Mouse (Mus musculus): ENCODE results near the gene Catsperd. TPM values are rescaled to one million over a fixed set of nuclear protein-coding genes. Genes with fewer than 3 reads are reported as not detected.
A peak's percentile ranks its signal among the peaks of the same experiment; 100 is the strongest.

Catsperd gene
- polyA plus RNA-seq, 1 experiment from 2014 or later: 0.42 TPM

DNA sequence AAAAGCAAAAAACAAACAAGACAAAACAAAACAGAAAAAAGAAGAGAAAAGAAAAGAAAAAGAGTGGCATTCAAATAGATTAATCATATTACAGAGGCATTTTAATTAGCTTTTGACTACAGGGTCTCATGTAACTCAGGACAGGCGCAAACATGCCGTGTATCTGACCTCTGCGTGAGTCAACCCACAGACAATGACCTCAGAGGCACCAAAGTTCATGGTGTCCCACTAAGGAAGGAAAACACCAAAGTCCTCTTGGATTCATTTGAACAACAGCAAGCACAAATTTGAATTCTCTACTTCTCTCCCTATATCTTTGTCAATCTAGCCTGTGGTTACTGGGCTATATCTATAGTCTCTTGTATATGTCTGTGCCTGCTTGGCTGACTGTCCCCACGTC, 15.3 kb downstream of the Catsperd start:
- no peak overlapping the region for H3K27ac ChIP-seq
- ATAC-seq (ENCODE audit: low FRiP score): no peak
- 87% methylated on average over 4 of the region's 4 CpGs for WGBS

DNA sequence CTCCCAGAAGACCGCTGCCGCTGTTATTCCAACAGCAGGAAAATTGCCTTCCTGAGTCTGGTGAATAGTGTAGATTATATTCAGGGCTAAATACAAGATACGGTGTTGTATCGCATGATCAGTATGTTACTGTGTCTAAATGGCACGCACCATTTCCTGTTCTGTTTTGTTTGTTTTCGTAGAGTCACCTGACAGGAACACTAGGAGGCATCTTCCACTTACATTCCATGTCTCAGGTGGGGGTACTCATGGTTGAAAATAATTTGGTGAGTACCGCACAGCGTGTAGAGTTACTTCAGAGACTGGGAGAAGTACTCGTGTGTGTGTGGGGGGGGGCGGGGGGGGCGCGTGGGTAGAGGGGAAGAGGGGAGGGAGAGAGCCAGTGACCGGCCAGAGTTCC, 19.6 kb downstream of the Catsperd start:
- H3K4me3 ChIP-seq (replicated peaks): no peak overlapping the region
- no peak overlapping the region for H3K9ac ChIP-seq
- 0 out of 2 replicates have a peak, but pooled peaks cover 5% of the 10 kb centered on the region for H3K27me3 ChIP-seq
- 80% methylated on average over 10 of the region's 13 CpGs for WGBS
- no peak overlapping the region for H3K27ac ChIP-seq
- no peaks in the 10 kb centered on the region for H3K4me1 ChIP-seq
- H3K36me3 ChIP-seq (replicated peaks): no peaks in the 10 kb centered on the region
- ATAC-seq (ENCODE audit: low FRiP score): no peak
- H3K9me3 ChIP-seq: no peaks in the 10 kb centered on the region
- no peak overlapping the region for H3K4me2 ChIP-seq

More for the DNA sequence above, 15.3 kb downstream of the Catsperd start:
- no peaks in the 10 kb centered on the region for H3K4me1 ChIP-seq
- no peaks in the 10 kb centered on the region for H3K36me3 ChIP-seq (replicated peaks)
- H3K9me3 ChIP-seq: no peaks in the 10 kb centered on the region
- H3K4me2 ChIP-seq: no peak overlapping the region
- H3K4me3 ChIP-seq (replicated peaks): no peak overlapping the region
- H3K9ac ChIP-seq: no peak overlapping the region
- no peaks in the 10 kb centered on the region for H3K27me3 ChIP-seq

DNA sequence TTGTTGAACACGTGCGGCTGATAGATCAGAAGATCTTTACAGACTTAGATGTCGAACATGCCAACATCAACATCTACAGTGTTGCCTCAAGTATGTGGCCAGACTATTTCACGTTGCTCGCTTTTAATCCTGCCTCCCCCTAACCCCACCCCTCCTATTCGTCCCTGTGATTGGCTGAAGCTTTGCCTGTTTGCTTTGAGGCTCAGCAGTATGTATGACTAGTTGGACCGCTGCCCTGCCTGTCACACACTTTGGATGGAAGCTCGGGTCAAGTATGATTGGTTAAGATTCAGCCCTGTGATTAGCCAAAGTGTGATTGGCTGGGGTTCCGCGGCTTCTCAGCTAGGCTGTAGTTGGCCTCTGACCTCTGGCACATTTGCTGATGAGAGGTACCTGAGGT, 23.9 kb downstream of the Catsperd start:
- H3K4me2 ChIP-seq: no peak overlapping the region
- peaks cover 5% of the 10 kb centered on the region; the same call in 1 of the 2 replicates for H3K27me3 ChIP-seq
- H3K36me3 ChIP-seq (replicated peaks): no peaks in the 10 kb centered on the region
- H3K27ac ChIP-seq: no peak overlapping the region
- no peaks in the 10 kb centered on the region for H3K4me1 ChIP-seq
- WGBS: 41% methylated on average over 10 of the region's 10 CpGs
- H3K9me3 ChIP-seq: no peaks in the 10 kb centered on the region
- H3K9ac ChIP-seq: no peak overlapping the region
- ATAC-seq (ENCODE audit: low FRiP score): no peak
- H3K4me3 ChIP-seq (replicated peaks): no peak overlapping the region

DNA sequence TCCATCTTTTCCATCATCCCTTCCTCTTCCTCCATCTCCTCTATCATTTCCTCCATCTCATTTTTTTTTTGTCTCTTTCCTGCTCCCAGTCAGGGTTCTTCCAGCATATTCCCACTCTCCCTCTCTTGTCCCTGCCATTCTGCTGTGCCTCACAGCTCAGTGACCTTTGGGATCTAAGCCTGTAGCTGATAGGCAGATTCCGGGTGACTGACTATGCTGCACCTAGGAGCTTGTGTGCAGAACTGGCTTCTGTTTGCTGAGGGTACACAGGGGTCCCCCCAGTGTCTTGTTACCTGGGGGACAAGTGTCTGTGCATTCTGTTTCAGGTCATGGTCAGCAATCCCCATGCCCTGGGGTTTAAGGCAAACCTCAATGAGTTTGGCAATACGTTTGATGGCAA, 26.8 kb downstream of the Catsperd start:
- Histone ChIP-seq H3K9me3 (no peaks in the 10 kb centered on the region), H3K4me2 (no peak overlapping the region), H3K4me3 (replicated peaks) (no peak overlapping the region), H3K27me3 (no peaks in the 10 kb centered on the region; the same call in 1 of the 2 replicates), H3K9ac (no peak overlapping the region), H3K36me3 (replicated peaks) (no peaks in the 10 kb centered on the region), H3K27ac (no peak overlapping the region), H3K4me1 (no peaks in the 10 kb centered on the region)
- 75% methylated on average over 2 of the region's 2 CpGs for WGBS
- no peak for ATAC-seq (ENCODE audit: low FRiP score)

DNA sequence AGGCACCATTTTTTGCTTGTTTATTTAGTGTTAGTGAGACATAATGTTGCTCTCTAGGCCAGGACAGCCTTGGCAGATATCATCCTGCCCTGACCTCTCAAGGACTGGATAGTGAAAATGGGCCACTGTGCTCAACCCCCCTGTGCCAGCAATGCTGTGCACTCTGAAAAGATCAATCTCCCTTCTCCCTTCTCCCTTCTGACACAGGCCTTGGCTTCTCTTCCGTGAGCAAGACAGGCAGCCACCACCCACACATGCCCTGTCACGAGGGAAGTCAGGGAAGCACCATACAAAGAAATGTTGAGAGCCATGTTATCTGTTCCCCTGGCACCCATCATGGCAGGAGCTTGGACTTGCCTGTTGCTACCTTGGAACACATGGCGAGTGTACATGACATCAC, 27.4 kb downstream of the Catsperd start:
- Histone ChIP-seq H3K36me3 (replicated peaks) (no peaks in the 10 kb centered on the region), H3K4me3 (replicated peaks) (no peak overlapping the region), H3K9ac (no peak overlapping the region), H3K4me1 (no peaks in the 10 kb centered on the region), H3K27me3 (no peaks in the 10 kb centered on the region; the same call in 1 of the 2 replicates), H3K4me2 (no peak overlapping the region), H3K9me3 (no peaks in the 10 kb centered on the region), H3K27ac (no peak overlapping the region)
- ATAC-seq (ENCODE audit: low FRiP score): no peak
- WGBS: 81% methylated on average over 3 of the region's 3 CpGs

DNA sequence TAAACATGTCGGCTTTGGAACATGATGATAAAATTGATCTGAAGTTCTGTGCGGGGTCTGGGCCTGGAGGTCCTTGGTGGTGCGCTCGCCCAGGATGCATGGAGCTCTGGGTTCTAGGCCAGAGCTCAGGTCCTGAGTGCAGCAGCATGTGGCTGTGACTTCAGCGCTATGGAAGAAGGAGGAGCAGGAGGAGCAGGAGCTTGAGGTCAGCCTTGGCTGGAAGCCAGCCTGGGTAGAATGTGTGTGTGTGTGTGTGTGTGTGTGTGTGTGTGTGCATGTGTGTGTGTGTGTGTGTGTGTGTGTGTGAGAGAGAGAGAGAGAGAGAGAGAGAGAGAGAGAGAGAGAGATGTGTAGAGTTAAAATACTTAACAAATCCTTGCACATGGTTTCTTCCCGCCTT, 28.2 kb downstream of the Catsperd start:
- WGBS: 87% methylated on average over 6 of the region's 6 CpGs
- no peak for ATAC-seq (ENCODE audit: low FRiP score)
- H3K4me2 ChIP-seq: no peak overlapping the region
- no peaks in the 10 kb centered on the region for H3K4me1 ChIP-seq
- no peak overlapping the region for H3K9ac ChIP-seq
- no peak overlapping the region for H3K27ac ChIP-seq
- no peak overlapping the region for H3K4me3 ChIP-seq (replicated peaks)
- H3K9me3 ChIP-seq: no peaks in the 10 kb centered on the region
- H3K36me3 ChIP-seq (replicated peaks): no peaks in the 10 kb centered on the region
- H3K27me3 ChIP-seq: no peaks in the 10 kb centered on the region; the same call in 1 of the 2 replicates

DNA sequence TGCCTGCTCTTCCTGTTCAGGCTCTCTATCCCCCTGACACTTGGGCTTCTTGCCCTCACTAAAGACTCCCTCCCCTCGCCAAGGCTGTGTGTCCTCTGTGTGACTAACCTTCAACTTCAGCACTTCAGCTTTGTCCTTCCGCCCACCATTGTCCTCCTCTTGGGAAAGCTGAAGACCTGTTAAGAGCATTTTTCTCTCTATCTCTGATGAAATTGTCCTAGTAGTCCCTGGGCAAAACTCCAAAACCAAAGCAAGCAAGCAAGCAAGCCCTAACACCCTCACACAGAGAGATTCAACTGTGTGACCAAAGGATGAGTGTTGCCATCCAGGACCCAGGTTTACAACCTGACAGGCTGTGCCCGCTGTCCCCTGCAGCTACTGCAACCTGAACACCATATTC, 35.7 kb downstream of the Catsperd start:
- Histone ChIP-seq H3K9ac (peak overlapping the region; percentile 25; the same call in 1 of the 2 replicates), H3K4me1 (peaks cover 14% of the 10 kb centered on the region), H3K27me3 (peaks cover 14% of the 10 kb centered on the region), H3K9me3 (no peaks in the 10 kb centered on the region), H3K27ac (0 out of 2 replicates have a peak overlapping the region, but pooled peaks have one; percentile 13), H3K36me3 (replicated peaks) (no peaks in the 10 kb centered on the region), H3K4me3 (replicated peaks) (no peak overlapping the region), H3K4me2 (peak overlapping the region; percentile 21; the same call in 1 of the 2 replicates)
- WGBS: 64% methylated on average over 3 of the region's 3 CpGs
- no peak for ATAC-seq (ENCODE audit: low FRiP score)

DNA sequence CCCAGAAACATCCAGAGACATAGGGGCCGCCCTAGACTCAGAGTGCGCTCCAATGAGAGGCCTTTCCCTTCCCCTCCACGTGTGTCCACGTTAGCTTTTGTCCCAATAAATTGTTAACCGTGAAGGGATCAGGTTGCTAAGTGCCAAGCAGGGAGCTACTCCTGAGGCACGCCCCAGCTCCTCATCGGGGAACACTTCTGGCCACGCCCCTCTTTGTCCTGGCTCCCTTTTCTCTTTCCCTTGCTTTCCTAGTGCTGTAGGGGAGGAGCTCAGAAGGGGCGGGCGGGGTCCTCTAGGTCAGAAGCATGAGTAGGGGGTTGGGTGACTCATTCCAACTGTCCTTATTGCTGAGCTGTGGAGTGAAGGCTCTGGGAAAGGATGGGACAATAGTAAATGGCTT, 36.4 kb downstream of the Catsperd start:
- no peaks in the 10 kb centered on the region for H3K9me3 ChIP-seq
- WGBS: under 1% methylated on average over 10 of the region's 10 CpGs
- peaks cover 14% of the 10 kb centered on the region for H3K27me3 ChIP-seq
- H3K9ac ChIP-seq: peak overlapping the region; percentile 25; the same call in 1 of the 2 replicates
- H3K4me2 ChIP-seq: peak overlapping the region; percentile 21
- H3K27ac ChIP-seq: 0 out of 2 replicates have a peak overlapping the region, but pooled peaks have one; percentile 13
- peak; percentile 19; the same call in 1 of the 2 replicates for ATAC-seq (ENCODE audit: low FRiP score)
- H3K36me3 ChIP-seq (replicated peaks): no peaks in the 10 kb centered on the region
- no peak overlapping the region for H3K4me3 ChIP-seq (replicated peaks)
- peaks cover 15% of the 10 kb centered on the region for H3K4me1 ChIP-seq

DNA sequence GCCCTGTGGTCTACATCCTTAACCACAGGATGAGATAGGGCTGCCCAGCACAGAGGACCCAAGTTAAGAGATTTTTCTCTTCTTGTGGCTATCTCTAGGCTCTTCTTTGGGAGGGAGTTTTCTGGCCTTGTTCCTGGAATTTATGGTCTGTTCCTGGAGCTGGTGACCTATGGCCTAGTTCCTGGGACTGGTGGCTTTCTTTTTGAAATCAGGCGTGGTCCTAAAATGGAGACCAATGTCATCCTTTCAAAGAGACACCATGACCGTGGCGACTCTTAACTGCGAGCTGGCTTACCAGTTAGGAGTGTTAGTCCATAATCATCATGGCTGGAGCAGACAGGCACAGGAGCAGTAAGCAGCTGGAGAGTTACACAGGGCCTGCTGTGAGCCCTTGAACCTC, 38.4 kb downstream of the Catsperd start:
- peaks cover 15% of the 10 kb centered on the region for H3K4me1 ChIP-seq
- 94% methylated on average over 4 of the region's 4 CpGs for WGBS
- ATAC-seq (ENCODE audit: low FRiP score): no peak
- H3K27me3 ChIP-seq: peaks cover 14% of the 10 kb centered on the region
- no peak overlapping the region for H3K27ac ChIP-seq
- no peak overlapping the region for H3K9ac ChIP-seq
- no peaks in the 10 kb centered on the region for H3K36me3 ChIP-seq (replicated peaks)
- H3K4me3 ChIP-seq (replicated peaks): no peak overlapping the region
- no peaks in the 10 kb centered on the region for H3K9me3 ChIP-seq
- no peak overlapping the region for H3K4me2 ChIP-seq

DNA sequence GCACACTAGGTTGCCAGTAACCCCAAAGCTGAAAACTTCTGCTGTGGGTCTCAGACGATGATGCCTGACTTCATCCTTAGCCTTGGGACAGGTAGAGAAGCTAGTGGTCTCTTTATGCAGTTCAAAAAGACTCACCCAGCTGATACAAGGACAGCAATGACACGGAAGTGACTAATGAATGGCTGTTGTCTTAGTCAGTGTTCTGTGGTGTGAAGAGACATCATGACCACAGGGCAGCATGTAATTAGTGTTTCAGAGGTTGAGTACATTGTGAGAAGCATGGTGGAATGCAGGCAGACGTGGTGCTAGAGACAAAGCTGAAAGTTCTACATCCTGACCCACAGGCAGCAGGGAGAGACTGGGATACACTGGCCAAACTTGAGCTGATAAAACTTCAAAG, 39.6 kb downstream of the Catsperd start:
- H3K4me3 ChIP-seq (replicated peaks): no peak overlapping the region
- H3K4me2 ChIP-seq: no peak overlapping the region
- H3K36me3 ChIP-seq (replicated peaks): no peaks in the 10 kb centered on the region
- no peak for ATAC-seq (ENCODE audit: low FRiP score)
- H3K27me3 ChIP-seq: peaks cover 14% of the 10 kb centered on the region
- no peak overlapping the region for H3K27ac ChIP-seq
- H3K9ac ChIP-seq: no peak overlapping the region
- no peaks in the 10 kb centered on the region for H3K9me3 ChIP-seq
- WGBS: 71% methylated on average over 3 of the region's 3 CpGs
- H3K4me1 ChIP-seq: peaks cover 18% of the 10 kb centered on the region

DNA sequence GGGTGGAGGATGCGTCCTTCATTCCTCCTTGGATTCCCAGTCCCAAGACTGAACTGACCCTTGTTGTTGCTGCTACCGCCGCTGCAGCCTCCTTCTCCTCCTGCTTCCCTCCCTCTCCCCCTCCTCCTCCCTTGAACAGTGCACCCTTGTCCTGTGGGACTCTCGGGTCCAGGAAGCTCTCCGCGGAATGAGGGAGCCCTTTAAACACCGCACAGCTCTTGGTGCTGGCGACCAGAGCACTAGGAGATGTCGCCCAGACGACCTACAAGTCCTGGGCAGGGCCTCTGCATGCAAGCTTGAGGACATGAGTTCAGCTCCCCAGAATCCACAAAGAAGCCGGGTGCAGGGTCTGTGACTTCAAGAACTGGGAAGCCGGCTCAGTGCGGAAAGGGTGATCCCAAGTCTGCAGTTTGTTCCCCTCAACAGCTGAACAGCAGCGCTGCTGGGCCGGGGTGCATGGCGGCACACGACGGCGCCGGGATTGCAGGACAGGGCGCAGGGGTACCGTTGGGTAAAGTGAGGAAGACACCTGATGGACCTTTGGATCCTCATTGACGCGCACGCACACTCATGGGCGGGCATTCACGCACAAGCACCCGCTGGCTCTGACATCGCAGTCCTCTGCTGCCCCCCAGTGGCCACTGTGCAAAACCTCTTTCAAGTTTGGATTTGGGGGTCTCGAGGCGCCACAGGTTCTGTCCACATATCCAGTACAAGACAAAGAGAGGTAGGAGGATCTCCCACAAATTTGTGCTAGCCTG, 40.6 kb downstream of the Catsperd start:
- H3K4me1 ChIP-seq: peaks cover 19% of the 10 kb centered on the region
- WGBS: 5% methylated on average over 31 of the region's 31 CpGs
- ATAC-seq (ENCODE audit: low FRiP score): no peak
- no peak overlapping the region for H3K27ac ChIP-seq
- peak overlapping the region; percentile 41 for H3K4me3 ChIP-seq (replicated peaks)
- H3K36me3 ChIP-seq (replicated peaks): no peaks in the 10 kb centered on the region
- H3K27me3 ChIP-seq: peaks cover 14% of the 10 kb centered on the region
- no peaks in the 10 kb centered on the region for H3K9me3 ChIP-seq
- peak overlapping the region; percentile 84 for H3K4me2 ChIP-seq
- peak overlapping the region; percentile 59 for H3K9ac ChIP-seq

DNA sequence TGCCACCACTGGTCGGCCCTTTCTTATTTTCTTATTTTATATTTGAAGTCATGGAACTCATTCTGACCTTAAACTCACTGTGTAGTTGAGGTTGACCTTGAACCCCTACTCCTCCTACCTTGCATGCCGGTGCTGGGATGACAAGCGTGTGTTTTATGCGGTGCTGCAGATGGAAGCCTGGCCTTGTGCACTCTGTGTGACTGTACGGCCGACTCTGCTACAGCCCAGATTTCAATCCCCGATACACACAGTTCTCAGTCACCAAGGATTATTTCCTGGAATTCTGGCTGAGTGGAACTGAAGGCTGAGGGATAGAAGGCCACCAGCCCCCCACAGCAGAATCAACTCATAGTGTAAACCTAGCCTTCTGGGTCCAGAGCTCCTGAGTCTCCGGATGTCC, 41.8 kb downstream of the Catsperd start:
- H3K9me3 ChIP-seq: no peaks in the 10 kb centered on the region
- H3K4me1 ChIP-seq: peaks cover 20% of the 10 kb centered on the region
- no peak overlapping the region for H3K27ac ChIP-seq
- 88% methylated on average over 8 of the region's 8 CpGs for WGBS
- no peak overlapping the region for H3K9ac ChIP-seq
- no peak overlapping the region for H3K4me3 ChIP-seq (replicated peaks)
- no peak for ATAC-seq (ENCODE audit: low FRiP score)
- H3K4me2 ChIP-seq: no peak overlapping the region
- peaks cover 14% of the 10 kb centered on the region for H3K27me3 ChIP-seq
- no peaks in the 10 kb centered on the region for H3K36me3 ChIP-seq (replicated peaks)
